Mouse (Mus musculus) cerebellum, adult 2 months (tissue): ENCODE data around the gene Cnot4. TPM values are rescaled to one million over a fixed set of nuclear protein-coding genes. Genes with fewer than 3 reads are reported as not detected.

Experiments
- DNase-seq, 2 experiments: peaks; one replicate each; pipeline ENCODE4 v3.0.0; 2021
- H3K27ac ChIP-seq: fragments of 200-500 bp; 2 replicates; pipeline ENCODE4 v1.5.1; 2012; ENCODE audit warnings: low read length, control low read depth, inconsistent platforms; ENCODE audit not compliant: insufficient read depth
- H3K27me3 ChIP-seq: fragments of 200-500 bp; 2 replicates; pipeline ENCODE4 v1.6.1; 2012; ENCODE audit warnings: inconsistent platforms, mild to moderate bottlenecking, low read length, moderate library complexity; ENCODE audit not compliant: control insufficient read depth, insufficient read depth
- H3K4me1 ChIP-seq: fragments of 200-500 bp; 2 replicates; pipeline ENCODE4 v1.6.1; 2011; ENCODE audit warnings: low read length; ENCODE audit not compliant: control insufficient read depth, insufficient read depth
- H3K4me3 ChIP-seq: fragments of 200-500 bp; replicated peaks from 2 replicates; pipeline ENCODE3; 2011; ENCODE audit warnings: mild to moderate bottlenecking, low read depth, low read length, control low read depth; ENCODE audit not compliant: insufficient read depth
- CTCF ChIP-seq: fragments of 200-500 bp; IDR thresholded peaks from 2 replicates; pipeline ENCODE4 v1.5.1; 2011; ENCODE audit warnings: low read depth, mild to moderate bottlenecking, control low read depth, low read length, moderate library complexity, borderline replicate concordance; ENCODE audit not compliant: insufficient read depth
- POLR2A ChIP-seq: fragments of 200-500 bp; IDR thresholded peaks from 2 replicates; pipeline ENCODE4 v1.6.1; 2011; ENCODE audit warnings: low read length, control low read depth, borderline replicate concordance; ENCODE audit not compliant: insufficient read depth
- WGBS: fragments of 180-500 bp; shearing (Covaris S2); methylation state at CpG from one replicate; pipeline ENCODE4 v1.1.7; 2018; 5-methylcytosine and 5-hydroxymethylcytosine counted together
- polyA plus RNA-seq: library from polyadenylated mRNA; depleted of rRNA; stranded (reverse); fragments of >200 nt; gene quantifications from 2 replicates; pipeline ENCODE4 v1.2.3, GENCODE M21; 2012; rRNA removed

Cnot4 gene
- polyA plus RNA-seq, 1 experiment, result 24.2 TPM

GRCm38 (mm10) chr6:34996496-34996895, 137.0 kb downstream of the Cnot4 start:
- Histone ChIP-seq H3K4me1 (no peaks in the 10 kb centered on the region), H3K27ac (no peak overlapping the region), H3K4me3 (no peak overlapping the region), H3K27me3 (no peaks in the 10 kb centered on the region)
- no peak for DNase-seq
- TF ChIP-seq POLR2A, result no peak
- TF ChIP-seq CTCF, result no peak
- WGBS, result 70% methylated on average over 4 of the region's 4 CpGs

GRCm38 (mm10) chr6:34995265-34995681, 138.3 kb downstream of the Cnot4 start:
- no peaks in the 10 kb centered on the region for H3K27me3 ChIP-seq

GRCm38 (mm10) chr6:34994692-34995091, 138.8 kb downstream of the Cnot4 start:
- H3K27ac ChIP-seq, result no peak overlapping the region
- DNase-seq, result no peak
- no peak for TF ChIP-seq POLR2A
- no peak for TF ChIP-seq CTCF
- no peaks in the 10 kb centered on the region for H3K27me3 ChIP-seq
- H3K4me1 ChIP-seq, result no peaks in the 10 kb centered on the region
- no peak overlapping the region for H3K4me3 ChIP-seq
- 31% methylated on average over 5 of the region's 5 CpGs for WGBS

More at GRCm38 (mm10) chr6:34995265-34995681, 138.3 kb downstream of the Cnot4 start:
- DNase-seq, result peak; percentile 52 to 68
- Histone ChIP-seq H3K27ac (no peak overlapping the region), H3K4me1 (no peaks in the 10 kb centered on the region), H3K4me3 (no peak overlapping the region)
- TF ChIP-seq CTCF (peak; percentile 83), POLR2A (no peak)
- 3% methylated on average over 13 of the region's 13 CpGs for WGBS

DNA sequence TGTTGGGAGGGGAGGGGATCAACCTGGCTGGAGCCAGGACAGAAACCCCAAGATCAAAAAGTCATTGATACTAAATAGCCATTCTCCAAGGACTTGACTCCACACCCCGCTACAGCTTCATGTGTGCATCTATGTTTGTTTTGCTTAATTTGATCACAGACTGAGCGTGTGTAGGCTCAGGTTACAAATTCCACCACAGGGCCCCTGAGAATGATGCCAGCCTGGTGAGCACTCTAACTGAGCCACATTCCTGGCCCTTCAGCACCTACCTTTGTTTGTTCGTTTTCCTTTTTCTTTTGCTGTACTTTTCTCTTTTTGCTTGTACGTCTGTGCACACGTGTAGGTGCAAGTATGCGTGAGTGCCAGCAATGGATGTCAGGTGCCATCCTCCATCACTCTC, 144.3 kb downstream of the Cnot4 start:
- H3K27me3 ChIP-seq, result no peaks in the 10 kb centered on the region
- H3K27ac ChIP-seq, result no peak overlapping the region
- TF ChIP-seq CTCF, result no peak
- no peak for TF ChIP-seq POLR2A
- DNase-seq, result no peak
- 86% methylated on average over 6 of the region's 6 CpGs for WGBS
- 0 out of 2 replicates have a peak, but pooled peaks cover 3% of the 10 kb centered on the region for H3K4me1 ChIP-seq
- no peak overlapping the region for H3K4me3 ChIP-seq

- DNase-seq, result no peak
- Histone ChIP-seq H3K27me3 (no peaks in the 10 kb centered on the region), H3K4me3 (no peak within 1 kb of the TSS), H3K27ac (no peak within 1 kb of the TSS), H3K4me1 (0 out of 2 replicates have a peak, but pooled peaks cover 3% of the 10 kb centered on the region)
- TF ChIP-seq POLR2A, result no peak
- no peak for TF ChIP-seq CTCF
- 10% methylated on average over 20 of the region's 20 CpGs for WGBS
Observed at GRCm38 (mm10) chr6:34988081-34988761, 145.3 kb downstream of the Cnot4 start, which contains the start of gene Slc23a4. Slc23a4 (minus strand) TSS chr6:34988404.

GRCm38 (mm10) chr6:34987085-34987645, 146.4 kb downstream of the Cnot4 start:
- Histone ChIP-seq H3K4me3 (no peak overlapping the region), H3K27ac (no peak overlapping the region), H3K27me3 (no peaks in the 10 kb centered on the region), H3K4me1 (0 out of 2 replicates have a peak, but pooled peaks cover 3% of the 10 kb centered on the region)
- 84% methylated on average over 12 of the region's 12 CpGs for WGBS
- no peak for TF ChIP-seq POLR2A
- no peak for TF ChIP-seq CTCF
- no peak for DNase-seq

- Histone ChIP-seq H3K4me3 (no peak overlapping the region), H3K27me3 (no peaks in the 10 kb centered on the region), H3K27ac (no peak overlapping the region), H3K4me1 (no peaks in the 10 kb centered on the region)
- TF ChIP-seq POLR2A (no peak), CTCF (no peak)
- WGBS, result 70% methylated on average over 9 of the region's 9 CpGs
- no peak for DNase-seq
Observed at GRCm38 (mm10) chr6:34980661-34981060, 152.9 kb downstream of the Cnot4 start.

DNA sequence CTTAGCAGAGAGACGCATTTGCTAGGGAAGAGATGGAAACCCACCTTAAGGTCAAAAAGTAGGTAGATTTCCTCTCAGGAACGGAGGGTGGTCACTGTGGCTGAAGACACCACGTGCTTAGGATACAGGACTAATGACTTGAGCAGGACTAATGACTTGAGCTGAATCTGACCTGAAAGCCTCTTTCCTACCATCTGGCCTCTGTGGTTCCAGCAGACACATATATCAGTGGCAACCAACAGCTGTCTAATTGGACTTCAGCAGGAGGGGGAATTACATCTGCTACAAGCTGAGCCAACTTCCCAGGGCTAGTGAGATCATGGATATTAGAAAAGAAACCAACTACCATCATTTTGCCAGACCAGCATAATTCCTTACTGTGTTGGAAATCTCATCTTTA, 154.2 kb downstream of the Cnot4 start:
- DNase-seq, result no peak
- WGBS, result 63% methylated on average over 3 of the region's 3 CpGs
- TF ChIP-seq POLR2A, result no peak
- no peak for TF ChIP-seq CTCF
- H3K27ac ChIP-seq, result no peak overlapping the region
- H3K4me1 ChIP-seq, result no peaks in the 10 kb centered on the region
- no peak overlapping the region for H3K4me3 ChIP-seq
- no peaks in the 10 kb centered on the region for H3K27me3 ChIP-seq

Other genes starting within 250 kb of the Cnot4 start
- 26.7 and 28.0 TPM in 2 replicates for gene Wdr91, start 222.8 kb downstream of the Cnot4 start, polyA plus RNA-seq
- not detected in 2 replicates for gene Stra8, start 213.6 kb downstream of the Cnot4 start, polyA plus RNA-seq
- 0.46 and 0.70 TPM in 2 replicates for gene Slc23a4, start 145.3 kb downstream of the Cnot4 start, polyA plus RNA-seq
- gene Nup205, start 43.7 kb upstream of the Cnot4 start, polyA plus RNA-seq, result 21.1 and 23.6 TPM in 2 replicates
- 4.9 and 9.8 TPM in 2 replicates for gene Slc13a4, start 174.4 kb upstream of the Cnot4 start, polyA plus RNA-seq
- 0.74 and 0.93 TPM in 2 replicates for gene Fam180a, start 192.4 kb upstream of the Cnot4 start, polyA plus RNA-seq